Mouse (Mus musculus): ENCODE measurements around the gene Gpat3.

GRCm38 (mm10) chr5:100845848-100846598 lies 510 bp downstream of the Gpat3 start:
- TF ChIP-seq POLR2A (IDR thresholded peaks at IDR 0.05; ENCODE audit: borderline replicate concordance, insufficient read depth, low read length) (no peak), CTCF (IDR thresholded peaks at IDR 0.05; ENCODE audit: borderline replicate concordance, insufficient read depth, low read depth, low read length) (no peak)
